Mouse (Mus musculus) stomach, postnatal 0 days (tissue): ENCODE results near the gene 1700001K19Rik. TPM values are rescaled to one million over a fixed set of nuclear protein-coding genes. Genes with fewer than 3 reads are reported as not detected.

Experiments
- ATAC-seq: fragments of 200-750 bp; cut with Nextera tagmentation; 2 replicates; pipeline ENCODE4 v1.8.0; 2017; ENCODE audit not compliant: low FRiP score, low TSS enrichment
- DNase-seq: peaks from one replicate; pipeline ENCODE4 v3.0.0-alpha.2; 2016; ENCODE audit warnings: low spot score
- H3K27ac ChIP-seq: fragments of 300-500 bp; sonication (generic); replicated peaks from 2 replicates; pipeline ENCODE4 v1.5.1; 2014; ENCODE audit warnings: mild to moderate bottlenecking, control low read depth
- H3K27me3 ChIP-seq: fragments of 300-500 bp; sonication (generic); 2 replicates; pipeline ENCODE4 v1.6.1; 2014; ENCODE audit warnings: low read length; ENCODE audit not compliant: control insufficient read depth, insufficient read depth
- H3K36me3 ChIP-seq: fragments of 300-500 bp; sonication (generic); 2 replicates; pipeline ENCODE4 v1.6.1; 2014; ENCODE audit warnings: low read length, mixed read lengths; ENCODE audit not compliant: control insufficient read depth, insufficient read depth
- H3K4me1 ChIP-seq: fragments of 300-500 bp; sonication (generic); replicated peaks from 2 replicates; pipeline ENCODE4 v1.6.1; 2014; ENCODE audit warnings: antibody characterized with exemption; ENCODE audit not compliant: control insufficient read depth, insufficient read depth
- H3K4me2 ChIP-seq: fragments of 300-500 bp; sonication (generic); replicated peaks from 2 replicates; pipeline ENCODE4 v1.6.1; 2014; ENCODE audit warnings: low read depth, mild to moderate bottlenecking, control low read depth, moderate library complexity
- H3K4me3 ChIP-seq: fragments of 300-500 bp; sonication (generic); 2 replicates; pipeline ENCODE4 v1.5.1; 2014; ENCODE audit warnings: low read depth, low read length, control low read depth
- H3K9ac ChIP-seq: fragments of 300-500 bp; sonication (generic); 2 replicates; pipeline ENCODE4 v1.6.1; 2014; ENCODE audit warnings: mild to moderate bottlenecking, low read length, control low read depth, mixed read lengths
- H3K9me3 ChIP-seq: fragments of 300-500 bp; sonication (generic); 2 replicates; pipeline ENCODE4 v1.6.1; 2016; ENCODE audit warnings: low read length; ENCODE audit not compliant: control insufficient read depth
- CTCF ChIP-seq: IDR thresholded peaks from 2 replicates; pipeline ENCODE4 v1.5.1; 2016; ENCODE audit warnings: antibody characterized with exemption, low read depth, mild to moderate bottlenecking, moderate library complexity
- EP300 ChIP-seq: optimal IDR thresholded peaks from 2 replicates; pipeline ENCODE3; 2016; ENCODE audit warnings: antibody characterized with exemption
- WGBS: fragments of 180-500 bp; shearing (Covaris S2); extraction: QIAGEN DNeasy Blood & Tissue Kit; methylation state at CpG from one replicate; pipeline ENCODE4 v1.1.7; 2014; 5-methylcytosine and 5-hydroxymethylcytosine counted together
- microRNA-seq: library from miRNA; unstranded; fragments of <30 nt; microRNA quantifications from one replicate; pipeline ENCODE4, GENCODE M21; 2016
- polyA plus RNA-seq: library from polyadenylated mRNA; unstranded; fragments of >200 nt; fragmentation: Nextera tagmentation; extraction: Ambion mirVana; gene quantifications from 2 replicates; pipeline ENCODE4 v1.2.1, GENCODE M21; 2015

The 1700001K19Rik gene
- polyA plus RNA-seq, 1 experiment from 2014 or later = not detected

DNA sequence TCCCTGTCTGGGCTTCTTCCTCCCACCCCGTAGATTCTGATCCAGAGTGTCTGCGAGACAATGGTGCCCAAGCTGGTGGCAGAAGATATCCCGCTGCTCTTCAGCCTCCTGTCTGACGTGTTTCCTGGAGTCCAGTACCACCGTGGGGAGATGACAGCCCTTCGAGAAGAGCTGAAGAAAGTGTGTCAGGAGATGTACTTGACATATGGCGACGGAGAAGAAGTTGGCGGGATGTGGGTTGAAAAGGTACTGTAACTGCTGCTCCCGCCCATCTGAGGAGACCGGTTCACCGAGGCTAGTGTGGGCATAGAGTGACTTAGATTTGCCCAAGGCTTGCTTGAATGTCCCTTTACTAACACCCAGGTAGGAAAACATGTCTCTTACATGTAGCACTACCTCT, 46.1 kb downstream of the 1700001K19Rik start:
- no peak for ATAC-seq
- H3K27me3 ChIP-seq = no peaks in the 10 kb centered on the region
- H3K9ac ChIP-seq = no peak overlapping the region
- no peak overlapping the region for H3K4me2 ChIP-seq
- no peak for TF ChIP-seq EP300
- no peak for TF ChIP-seq CTCF
- no peak overlapping the region for H3K27ac ChIP-seq
- WGBS = 94% methylated on average over 12 of the region's 12 CpGs
- H3K9me3 ChIP-seq = no peaks in the 10 kb centered on the region
- H3K36me3 ChIP-seq = peaks cover 83% of the 10 kb centered on the region
- no peaks in the 10 kb centered on the region for H3K4me1 ChIP-seq
- DNase-seq = no peak
- H3K4me3 ChIP-seq = no peak overlapping the region

DNA sequence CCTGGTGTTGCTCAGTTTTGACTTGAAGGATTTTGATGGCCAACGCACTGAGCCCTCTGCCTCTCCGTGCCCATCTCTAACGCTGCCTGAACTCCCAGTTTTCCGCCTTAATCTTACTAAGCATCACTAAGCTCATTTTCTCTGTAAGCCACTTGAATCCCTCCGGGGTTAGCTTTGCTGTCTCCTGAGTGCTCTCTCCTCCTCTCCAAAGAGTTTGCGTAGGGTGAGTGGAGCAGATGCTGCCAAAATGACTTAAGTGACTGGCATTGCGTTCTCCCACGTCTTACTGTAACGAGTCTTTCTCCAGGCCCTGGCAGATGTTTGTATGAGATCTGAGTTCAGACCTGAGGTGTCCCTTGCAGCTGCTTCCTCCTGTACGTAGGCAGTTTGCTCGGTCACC, 52.4 kb downstream of the 1700001K19Rik start:
- WGBS = 93% methylated on average over 11 of the region's 11 CpGs
- Histone ChIP-seq H3K9ac (no peak overlapping the region), H3K27me3 (no peaks in the 10 kb centered on the region), H3K27ac (no peak overlapping the region), H3K9me3 (no peaks in the 10 kb centered on the region), H3K36me3 (peaks cover 82% of the 10 kb centered on the region), H3K4me2 (no peak overlapping the region), H3K4me1 (no peaks in the 10 kb centered on the region), H3K4me3 (no peak overlapping the region)
- no peak for TF ChIP-seq CTCF
- no peak for TF ChIP-seq EP300
- ATAC-seq (no peak), DNase-seq (no peak)

Small RNA genes within 50 kb of the gene (microRNA-seq; reads per million reads assigned to microRNA genes)
- not detected for gene Gm27299

Other genes starting within 250 kb of the 1700001K19Rik start
- gene Ppp2r5c, start 235.5 kb downstream of the 1700001K19Rik start, polyA plus RNA-seq = 113 TPM in 2 replicates
- gene Dync1h1, start 81.2 kb downstream of the 1700001K19Rik start, polyA plus RNA-seq = 21.0 and 22.3 TPM in 2 replicates
- 286 and 326 TPM in 2 replicates for gene Hsp90aa1, start 20.1 kb upstream of the 1700001K19Rik start, polyA plus RNA-seq
- 12.8 and 14.0 TPM in 2 replicates for gene Wdr20, start 55.3 kb upstream of the 1700001K19Rik start, polyA plus RNA-seq
- gene Mok, start 158.3 kb upstream of the 1700001K19Rik start, polyA plus RNA-seq = 0.95 and 0.97 TPM in 2 replicates
- 2.3 and 2.5 TPM in 2 replicates for gene Zfp839, start 167.6 kb upstream of the 1700001K19Rik start, polyA plus RNA-seq
- 42.5 and 43.8 TPM in 2 replicates for gene Cinp, start 206.5 kb upstream of the 1700001K19Rik start, polyA plus RNA-seq
- gene Tecpr2, start 206.6 kb upstream of the 1700001K19Rik start, polyA plus RNA-seq = 1.1 and 1.2 TPM in 2 replicates